Mouse (Mus musculus) right cerebral cortex, postnatal 25 days (tissue): ENCODE data around the gene Olfr1157.

Experiments
- DNase-seq: peaks from one replicate; pipeline ENCODE4 v3.0.0; 2022

Olfr1157 gene

GRCm38 (mm10) chr2:87968199-87968598 is at the start of gene Olfr1157:
TSS of gene Olfr1157 (minus strand) at chr2:87968299.
- DNase-seq, result no peak

GRCm38 (mm10) chr2:88007515-88008318 is 39.6 kb upstream of the Olfr1157 start, which contains the start of gene Olfr1160:
TSS of gene Olfr1160 (minus strand) at chr2:88008268.
- no peak for DNase-seq

GRCm38 (mm10) chr2:87989813-87990212 is 21.7 kb upstream of the Olfr1157 start, which contains the start of gene Olfr1158:
TSS of gene Olfr1158 (plus strand) at chr2:87990113.
- DNase-seq, result no peak

- DNase-seq, result no peak
These were observed 6.5 kb upstream of the Olfr1157 start, which contains the start of gene Olfr74 for GRCm38 (mm10) chr2:87974563-87974962. TSS of gene Olfr74 (minus strand) at chr2:87974663.

GRCm38 (mm10) chr2:87953000-87953399 is 15.1 kb downstream of the Olfr1157 start, which contains the start of gene Olfr1156:
TSS of gene Olfr1156 (minus strand) at chr2:87953100.
- no peak for DNase-seq

- DNase-seq, result no peak
These were observed 23.1 kb downstream of the Olfr1157 start, which contains the start of gene Olfr1155 for GRCm38 (mm10) chr2:87945037-87945436. TSS of gene Olfr1155 (minus strand) at chr2:87945137.
